11 mouse cellular contexts compared by ENCODE assay signal in genomic region chr15:72393226-72393625, GRCm38 (mm10).
"Had no signal": no experiment of that assay in that cellular context is flagged by ENCODE, and none has a peak within 500 bp of the region (broad histone marks: within the 10 kb centered on the region; RNA-seq: fewer than 3 reads in every experiment).

No protein-coding gene starts in this region.

- DNase-seq: kidney, postnatal 25 days; layer of hippocampus, adult 9-11 months; layer of hippocampus, postnatal 36 days; liver, embryonic 13.5 days; lung, embryonic 14.5 days; right cerebral cortex, adult 18-20 months; right cerebral cortex, postnatal 14 days; right cerebral cortex, postnatal 4 days; thymus, adult 2 months; thymus, postnatal 14 days; thymus, postnatal 4 days had no signal
